Mouse (Mus musculus): Measurements from ENCODE around the gene Rars2. TPM values are rescaled to one million over a fixed set of nuclear protein-coding genes. Genes with fewer than 3 reads are reported as not detected.

The Rars2 gene
- total and polyA plus RNA-seq, 2 experiments = 6.1 to 12.2 TPM

DNA sequence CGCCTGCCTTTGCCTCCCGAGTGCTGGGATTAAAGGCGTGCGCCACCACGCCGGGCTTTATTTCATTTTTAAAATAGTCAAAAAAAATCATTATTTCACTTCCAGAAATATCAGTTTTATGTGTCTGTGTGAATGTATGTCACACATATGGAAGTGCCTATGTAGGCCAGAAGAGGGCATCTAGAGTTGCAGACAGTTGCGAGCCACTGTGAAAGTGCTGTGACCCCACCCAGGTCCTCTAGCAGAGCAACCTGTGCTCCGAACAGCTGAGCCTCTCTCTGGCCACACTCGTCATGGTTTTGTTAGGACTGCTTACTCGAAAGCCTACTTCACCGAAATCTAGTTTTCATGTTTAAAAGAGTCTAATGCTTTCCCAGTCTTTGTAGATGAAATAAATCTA lies 87.5 kb downstream of the Rars2 start:
- WGBS = 97% methylated on average over 11 of the region's 11 CpGs
- TF ChIP-seq CTCF (IDR thresholded peaks at IDR 0.05; ENCODE audit: low read depth, low read length) = no peak
- TF ChIP-seq POLR2A (IDR thresholded peaks at IDR 0.05; ENCODE audit: extremely low read depth, insufficient read depth, low read length) = no peak
- no peak overlapping the region for H3K4me3 ChIP-seq (ENCODE audit: insufficient read depth, low read depth, low read length)
- H3K4me1 ChIP-seq (ENCODE audit: control insufficient read depth, insufficient read depth, low read length) = no peaks in the 10 kb centered on the region
- no peaks in the 10 kb centered on the region for H3K27me3 ChIP-seq (ENCODE audit: control insufficient read depth, insufficient read depth, low read length)
- no peaks in the 10 kb centered on the region for H3K36me3 ChIP-seq (ENCODE audit: control insufficient read depth, insufficient read depth, low read length)
- no peaks in the 10 kb centered on the region for H3K79me2 ChIP-seq (ENCODE audit: control insufficient read depth, insufficient read depth, low read length)
- no peak overlapping the region for H3K27ac ChIP-seq (replicated peaks; ENCODE audit: insufficient read depth, low read depth, low read length)
- H3K9ac ChIP-seq (ENCODE audit: low read depth, low read length) = no peak overlapping the region
- no peak for DNase-seq (ENCODE audit: extremely low read depth, low read depth, low spot score)

GRCm38 (mm10) chr4:34703029-34703428 lies 88.3 kb downstream of the Rars2 start:
- H3K27ac ChIP-seq (replicated peaks; ENCODE audit: insufficient read depth, low read depth, low read length) = no peak overlapping the region
- H3K4me3 ChIP-seq (ENCODE audit: insufficient read depth, low read depth, low read length) = no peak overlapping the region
- no peaks in the 10 kb centered on the region for H3K27me3 ChIP-seq (ENCODE audit: control insufficient read depth, insufficient read depth, low read length)
- WGBS = 74% methylated on average over 4 of the region's 4 CpGs
- H3K36me3 ChIP-seq (ENCODE audit: control insufficient read depth, insufficient read depth, low read length) = no peaks in the 10 kb centered on the region
- TF ChIP-seq POLR2A (IDR thresholded peaks at IDR 0.05; ENCODE audit: extremely low read depth, insufficient read depth, low read length) = no peak
- TF ChIP-seq CTCF (IDR thresholded peaks at IDR 0.05; ENCODE audit: low read depth, low read length) = no peak
- H3K9ac ChIP-seq (ENCODE audit: low read depth, low read length) = no peak overlapping the region
- H3K79me2 ChIP-seq (ENCODE audit: control insufficient read depth, insufficient read depth, low read length) = no peaks in the 10 kb centered on the region
- no peaks in the 10 kb centered on the region for H3K4me1 ChIP-seq (ENCODE audit: control insufficient read depth, insufficient read depth, low read length)
- DNase-seq (ENCODE audit: extremely low read depth, low read depth, low spot score) = no peak

GRCm38 (mm10) chr4:34707248-34707647 lies 92.5 kb downstream of the Rars2 start:
- TF ChIP-seq CTCF (IDR thresholded peaks at IDR 0.05; ENCODE audit: low read depth, low read length) (no peak), POLR2A (IDR thresholded peaks at IDR 0.05; ENCODE audit: extremely low read depth, insufficient read depth, low read length) (no peak)

GRCm38 (mm10) chr4:34708127-34708526 lies 93.4 kb downstream of the Rars2 start:
- Histone ChIP-seq H3K4me1 (ENCODE audit: control insufficient read depth, insufficient read depth, low read length) (no peaks in the 10 kb centered on the region), H3K27me3 (ENCODE audit: control insufficient read depth, insufficient read depth, low read length) (no peaks in the 10 kb centered on the region), H3K36me3 (ENCODE audit: control insufficient read depth, insufficient read depth, low read length) (no peaks in the 10 kb centered on the region), H3K9ac (ENCODE audit: low read depth, low read length) (no peak overlapping the region), H3K27ac (replicated peaks; ENCODE audit: insufficient read depth, low read depth, low read length) (no peak overlapping the region), H3K79me2 (ENCODE audit: control insufficient read depth, insufficient read depth, low read length) (no peaks in the 10 kb centered on the region), H3K4me3 (ENCODE audit: insufficient read depth, low read depth, low read length) (no peak overlapping the region)
- TF ChIP-seq CTCF (IDR thresholded peaks at IDR 0.05; ENCODE audit: low read depth, low read length) (no peak), POLR2A (IDR thresholded peaks at IDR 0.05; ENCODE audit: extremely low read depth, insufficient read depth, low read length) (no peak)
- 84% methylated on average over 3 of the region's 3 CpGs for WGBS
- DNase-seq (ENCODE audit: extremely low read depth, low read depth, low spot score) = no peak

More at GRCm38 (mm10) chr4:34707248-34707647, 92.5 kb downstream of the Rars2 start:
- no peak for DNase-seq (ENCODE audit: extremely low read depth, low read depth, low spot score)
- WGBS = 59% methylated on average over 3 of the region's 3 CpGs
- H3K79me2 ChIP-seq (ENCODE audit: control insufficient read depth, insufficient read depth, low read length) = no peaks in the 10 kb centered on the region
- no peaks in the 10 kb centered on the region for H3K36me3 ChIP-seq (ENCODE audit: control insufficient read depth, insufficient read depth, low read length)
- H3K27ac ChIP-seq (replicated peaks; ENCODE audit: insufficient read depth, low read depth, low read length) = no peak overlapping the region
- no peak overlapping the region for H3K4me3 ChIP-seq (ENCODE audit: insufficient read depth, low read depth, low read length)
- H3K27me3 ChIP-seq (ENCODE audit: control insufficient read depth, insufficient read depth, low read length) = no peaks in the 10 kb centered on the region
- H3K4me1 ChIP-seq (ENCODE audit: control insufficient read depth, insufficient read depth, low read length) = no peaks in the 10 kb centered on the region
- no peak overlapping the region for H3K9ac ChIP-seq (ENCODE audit: low read depth, low read length)

Other genes with a start within 250 kb of the Rars2 start
- gene Akirin2, start 64.0 kb upstream of the Rars2 start, total RNA-seq (2014; rRNA removed) = 16.2 and 16.8 TPM in 2 replicates
- 9.8 and 10.9 TPM in 2 replicates for gene Akirin2, start 64.0 kb upstream of the Rars2 start, polyA plus RNA-seq (2012; rRNA removed)
- 29.9 and 35.9 TPM in 2 replicates for gene Orc3, start within 50 bp of the Rars2 start, total RNA-seq (2014; rRNA removed)
- gene Orc3, start within 50 bp of the Rars2 start, polyA plus RNA-seq (2012; rRNA removed) = 6.7 and 11.2 TPM in 2 replicates
- gene Slc35a1, start 72.5 kb downstream of the Rars2 start, total RNA-seq (2014; rRNA removed) = 25.0 and 26.6 TPM in 2 replicates
- gene Slc35a1, start 72.5 kb downstream of the Rars2 start, polyA plus RNA-seq (2012; rRNA removed) = 10.6 and 12.2 TPM in 2 replicates
- not detected in 2 replicates for gene Cfap206, start 115.2 kb downstream of the Rars2 start, total RNA-seq (2014; rRNA removed)
- not detected in 2 replicates for gene Cfap206, start 115.2 kb downstream of the Rars2 start, polyA plus RNA-seq (2012; rRNA removed)
- gene Gm136, start 141.3 kb downstream of the Rars2 start, total RNA-seq (2014; rRNA removed) = not detected in 2 replicates
- gene Gm136, start 141.3 kb downstream of the Rars2 start, polyA plus RNA-seq (2012; rRNA removed) = not detected in 2 replicates
- gene Smim8, start 163.5 kb downstream of the Rars2 start, total RNA-seq (2014; rRNA removed) = 18.1 and 25.8 TPM in 2 replicates
- gene Smim8, start 163.5 kb downstream of the Rars2 start, polyA plus RNA-seq (2012; rRNA removed) = 2.6 and 2.9 TPM in 2 replicates